8 mouse cellular contexts compared by ENCODE assay signal in the genomic region with DNA sequence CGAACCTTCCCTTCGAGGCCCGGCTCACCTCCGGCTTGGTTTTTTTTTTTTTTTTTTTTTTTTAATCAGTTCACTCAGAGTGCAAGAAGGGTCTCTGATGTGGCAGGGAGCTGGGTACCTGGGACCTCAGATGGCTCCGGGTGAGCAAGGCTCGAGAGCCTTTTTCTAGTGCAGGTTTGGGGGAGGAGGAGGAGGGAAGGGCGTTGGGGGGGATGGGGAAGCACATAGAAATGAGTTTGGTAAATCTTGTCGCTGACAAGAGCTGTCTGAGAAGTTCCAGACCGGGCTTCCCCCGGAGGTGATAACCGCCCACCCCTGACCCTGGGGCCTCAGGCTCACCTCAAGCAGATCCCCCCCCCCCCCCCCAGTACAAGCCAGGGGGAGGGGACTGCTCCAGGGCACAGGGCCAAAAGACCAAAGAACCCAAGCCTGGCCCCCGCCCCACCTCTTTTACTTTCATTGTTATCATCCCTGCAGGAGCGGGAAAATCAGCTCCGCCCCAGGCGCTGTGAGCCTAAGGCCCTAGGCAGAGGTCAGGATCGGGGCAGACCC. TPM values are rescaled to one million over a fixed set of nuclear protein-coding genes. Genes with fewer than 3 reads are reported as not detected.
DNase-seq lines count a peak whose midpoint lies in the region; ATAC-seq and TF ChIP-seq lines count a peak whose summit lies in the region.

A gene (minus strand): TSS at position 138 of the 552 bp plus-strand sequence.

- in situ Hi-C loops in ES-E14 (cut with MboI; ENCODE audit: low sequenced_read_pairs in 2 of 2, unreplicated experiment in 2 of 2): no loop called here

- H3K9ac ChIP-seq in kidney, embryonic 14.5 days (ENCODE audit: low read depth, low read length): peak within 1 kb of the TSS; percentile 97
- H3K9ac ChIP-seq in ES-E14 (ENCODE audit: insufficient read depth, low read depth, low read length, poor library complexity, severe bottlenecking): peak within 1 kb of the TSS; percentile 86
- H3K9ac ChIP-seq in hindbrain, embryonic 15.5 days: peak within 1 kb of the TSS; percentile 62
- peak within 1 kb of the TSS; percentile 20; the same call in 1 of the 2 replicates for H3K9ac ChIP-seq in liver, embryonic 14.5 days (replicated peaks)

- 2% methylated on average over 16 of the region's 16 CpGs for WGBS in kidney, embryonic 14.5 days
- 10% methylated on average over 16 of the region's 16 CpGs for WGBS in hindbrain, embryonic 15.5 days
- WGBS in liver, embryonic 14.5 days (ENCODE audit: insufficient replicate concordance): under 1% methylated on average over 15 of the region's 16 CpGs

- H3K36me3 ChIP-seq in kidney, embryonic 14.5 days (ENCODE audit: control insufficient read depth, insufficient read depth, low read length): peaks cover 37% of the 10 kb centered on the region
- peaks cover 26% of the 10 kb centered on the region for H3K36me3 ChIP-seq in ES-E14 (ENCODE audit: control insufficient read depth, insufficient read depth, low read length, poor library complexity, severe bottlenecking)
- peaks cover 7% of the 10 kb centered on the region; the same call in 1 of the 2 replicates for H3K36me3 ChIP-seq in hindbrain, embryonic 15.5 days
- H3K36me3 ChIP-seq in liver, embryonic 14.5 days (replicated peaks; ENCODE audit: control insufficient read depth, insufficient read depth, low read depth): peaks cover 24% of the 10 kb centered on the region

- peak within 1 kb of the TSS; percentile 97 for H3K27ac ChIP-seq in kidney, embryonic 14.5 days (ENCODE audit: low read depth, low read length)
- peak within 1 kb of the TSS; percentile 90 for H3K27ac ChIP-seq in ES-E14 (ENCODE audit: insufficient read depth, low read depth, low read length, poor library complexity, severe bottlenecking)
- H3K27ac ChIP-seq in hindbrain, embryonic 15.5 days (replicated peaks): peak within 1 kb of the TSS; percentile 74
- no peak within 1 kb of the TSS for H3K27ac ChIP-seq in liver, embryonic 14.5 days

- TF ChIP-seq EP300 in liver, embryonic 14.5 days (IDR thresholded peaks at IDR 0.05; ENCODE audit: low read depth): no peak

- peak; percentile 4; the same call in 1 of the 2 replicates for ATAC-seq in kidney, embryonic 14.5 days (ENCODE audit: low FRiP score, low TSS enrichment)
- ATAC-seq in hindbrain, embryonic 15.5 days (ENCODE audit: low FRiP score, low read depth): no peak; the same call in 1 of the 2 replicates
- peak; percentile 16 for ATAC-seq in liver, embryonic 14.5 days (ENCODE audit: insufficient read depth)

- TF ChIP-seq CTCF in liver, embryonic 14.5 days (IDR thresholded peaks at IDR 0.05; ENCODE audit: low read depth): no peak

- H3K4me1 ChIP-seq in kidney, embryonic 14.5 days (ENCODE audit: control insufficient read depth, insufficient read depth, low read length): peaks cover 29% of the 10 kb centered on the region
- H3K4me1 ChIP-seq in ES-E14 (ENCODE audit: control insufficient read depth in 2 of 2, insufficient read depth in 2 of 2, low read length in 2 of 2, poor library complexity in 1 of 2): peaks cover 9 to 37% of the 10 kb centered on the region in 2 experiments; a peak in 3 of 4 replicates
- H3K4me1 ChIP-seq in hindbrain, embryonic 15.5 days (replicated peaks): peaks cover 33% of the 10 kb centered on the region
- peaks cover 5 to 7% of the 10 kb centered on the region in 2 experiments for H3K4me1 ChIP-seq in liver, embryonic 14.5 days (replicated peaks; ENCODE audit: control insufficient read depth in 2 of 2, insufficient read depth in 2 of 2, low read length in 1 of 2)

- H3K9me3 ChIP-seq in kidney, embryonic 14.5 days (ENCODE audit: control insufficient read depth, low read length): no peaks in the 10 kb centered on the region
- no peaks in the 10 kb centered on the region for H3K9me3 ChIP-seq in ES-E14 (ENCODE audit: control insufficient read depth, insufficient read depth, low read depth, low read length)
- no peaks in the 10 kb centered on the region for H3K9me3 ChIP-seq in hindbrain, embryonic 15.5 days
- H3K9me3 ChIP-seq in liver, embryonic 14.5 days (ENCODE audit: control insufficient read depth, low read length): no peaks in the 10 kb centered on the region

- peak within 1 kb of the TSS; percentile 88 for H3K4me3 ChIP-seq in kidney, embryonic 14.5 days (ENCODE audit: low read length)
- H3K4me3 ChIP-seq in ES-E14 (ENCODE audit: insufficient read depth in 1 of 2, low read depth in 1 of 2, low read length in 2 of 2, poor library complexity in 1 of 2, severe bottlenecking in 1 of 2): peak within 1 kb of the TSS; percentile 71 to 87
- H3K4me3 ChIP-seq in hindbrain, embryonic 15.5 days: peak within 1 kb of the TSS; percentile 53
- H3K4me3 ChIP-seq in liver, embryonic 14.5 days (ENCODE audit: insufficient read depth in 1 of 2, low read depth in 2 of 2, low read length in 2 of 2): peak within 1 kb of the TSS; percentile 1 to 25

- DNase-seq in kidney, adult 8-10 months: no peak
- peak; percentile 93 for DNase-seq in ES-E14 (ENCODE audit: low read depth, low spot score)
- DNase-seq in embryo, embryonic 11 days: peak; percentile 89
- DNase-seq in liver, embryonic 14.5 days (ENCODE audit: low read depth in 3 of 3, low spot score in 3 of 3): no peak
- peak; percentile 89 for DNase-seq in yolk sac, embryonic 10.5 days (ENCODE audit: low spot score)
- DNase-seq in c-Kit-positive CD71-positive TER-119-positive erythroid progenitor cells, embryonic 14.5 days (ENCODE audit: low spot score): no peak

- peak within 1 kb of the TSS; percentile 81 for H3K4me2 ChIP-seq in kidney, embryonic 14.5 days (replicated peaks; ENCODE audit: low read depth, low read length)
- peak within 1 kb of the TSS; percentile 81 for H3K4me2 ChIP-seq in hindbrain, embryonic 15.5 days
- peak within 1 kb of the TSS; percentile 52 for H3K4me2 ChIP-seq in liver, embryonic 14.5 days (ENCODE audit: low read depth)

- no peaks in the 10 kb centered on the region for H3K27me3 ChIP-seq in kidney, embryonic 14.5 days (ENCODE audit: control insufficient read depth, insufficient read depth, low read length)
- no peaks in the 10 kb centered on the region for H3K27me3 ChIP-seq in hindbrain, embryonic 15.5 days
- peaks cover 17% of the 10 kb centered on the region for H3K27me3 ChIP-seq in liver, embryonic 14.5 days (ENCODE audit: control insufficient read depth, insufficient read depth, low read length)

TF ChIP-seq in ES-E14, 5 proteins besides CTCF, POLR2A, EP300 and RAD21:
- TF ChIP-seq ZNF384 (IDR thresholded peaks at IDR 0.05; ENCODE audit: low read depth, low read length): peak; percentile 92
- TF ChIP-seq HCFC1 (IDR thresholded peaks at IDR 0.05; ENCODE audit: borderline replicate concordance, insufficient read depth, low read length): no peak

RNA-seq across cellular contexts. Expression of the gene that starts here (rescaled TPM):
- polyA plus RNA-seq in kidney, embryonic 14.5 days (2014; fragmentation: Nextera tagmentation; extraction: Ambion mirVana): 1,361 and 1,922 TPM in 2 replicates
- 345 and 362 TPM in 2 replicates for total RNA-seq in ES-E14 (2012; rRNA removed)
- 187 and 224 TPM in 2 replicates for polyA plus RNA-seq in hindbrain, embryonic 15.5 days (2015; fragmentation: Nextera tagmentation; extraction: Ambion mirVana)
- 13.2 and 19.3 TPM in 2 replicates for polyA plus RNA-seq in liver, embryonic 14.5 days (2012; rRNA removed)
- polyA plus RNA-seq in liver, embryonic 14.5 days (2014; fragmentation: Nextera tagmentation; extraction: Ambion mirVana): 12.7 and 13.7 TPM in 2 replicates

Comparison
In these comparisons a context has a peak if more than half of its experiments do, and no peak if none do; other contexts are left out.
1. H3K4me3 ChIP-seq: peak in every context shown above with its lines; median percentile 88 in kidney, embryonic 14.5 days; 79 in ES-E14; 53 in hindbrain, embryonic 15.5 days; 13 in liver, embryonic 14.5 days.
2. H3K9ac ChIP-seq: peak in every context shown above with its lines; median percentile 97 in kidney, embryonic 14.5 days; 86 in ES-E14; 62 in hindbrain, embryonic 15.5 days; 20 in liver, embryonic 14.5 days.
3. DNase-seq: peak in ES-E14 (single experiment), embryo, embryonic 11 days (single experiment) and yolk sac, embryonic 10.5 days (single experiment); none in kidney, adult 8-10 months (0 of 2), liver, embryonic 14.5 days (0 of 3) and c-Kit-positive CD71-positive TER-119-positive erythroid progenitor cells, embryonic 14.5 days (single experiment).
4. Peak in every context shown above with its lines, with median percentiles within 50 percentile points of each other: H3K4me2 ChIP-seq.